Mouse (Mus musculus) liver, adult 2 months (tissue): ENCODE measurements around the gene Hoxa7.

Experiments
- CTCF ChIP-seq: fragments of 200-500 bp; IDR thresholded peaks from 2 replicates; pipeline ENCODE4 v1.5.1; 2011; ENCODE audit warnings: low read depth, low read length, control low read depth
- POLR2A ChIP-seq: fragments of 200-500 bp; IDR thresholded peaks from 2 replicates; pipeline ENCODE4 v1.6.1; 2011; ENCODE audit warnings: low read length, control low read depth; ENCODE audit not compliant: insufficient read depth; ENCODE audit errors: extremely low read depth

GRCm38 (mm10) chr6:52239625-52240388, 18.2 kb upstream of the Hoxa7 start:
- TF ChIP-seq CTCF: no peak
- TF ChIP-seq POLR2A: no peak
